Mouse (Mus musculus) myocyte (in vitro differentiated cells): ENCODE data around the gene Rims1.

Source experiments
- POLR2A ChIP-seq: IDR thresholded peaks from one replicate; pipeline ENCODE4 v1.6.1; 2011; ENCODE audit warnings: low read depth, mild to moderate bottlenecking, control low read depth, moderate library complexity; ENCODE audit not compliant: insufficient read length
- TCF12 ChIP-seq: IDR thresholded peaks from one replicate; pipeline ENCODE4 v1.6.1; 2011; ENCODE audit warnings: mild to moderate bottlenecking, control low read depth; ENCODE audit not compliant: poor library complexity, insufficient read depth, severe bottlenecking

GRCm38 (mm10) chr1:22422102-22422501 lies 383.7 kb downstream of the Rims1 start:
- TF ChIP-seq POLR2A (no peak), TCF12 (no peak)
